Mouse (Mus musculus): Measurements from ENCODE around the gene Rhod. TPM values are rescaled to one million over a fixed set of nuclear protein-coding genes. Genes with fewer than 3 reads are reported as not detected.

Rhod gene
- total and polyA plus RNA-seq, 3 experiments = 5.3 to 8.5 (median 5.5) TPM

DNA sequence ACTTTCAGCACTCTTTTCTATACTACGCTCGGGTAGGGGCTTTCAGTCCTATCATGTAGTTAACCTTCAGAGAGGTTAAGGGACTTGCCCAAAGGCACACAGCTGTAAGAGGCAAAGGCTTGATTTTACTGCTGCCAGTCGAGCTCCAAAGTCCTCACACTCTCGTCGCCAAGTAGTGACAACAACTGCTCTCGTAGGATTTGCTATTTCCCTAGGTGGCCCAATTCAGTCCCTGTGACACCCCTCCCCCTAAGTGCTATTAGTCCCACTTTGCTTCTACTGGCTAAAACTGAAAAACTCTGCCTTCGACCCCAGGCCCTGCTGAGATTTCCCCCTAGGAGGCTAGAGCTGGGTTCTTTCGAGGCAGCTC lies 456 bp downstream of the Rhod start:
- peak overlapping the region; percentile 52; the same call in 1 of the 2 replicates for H3K27ac ChIP-seq
- intact Hi-C loops (cut with DNase I) = no loop called here
- DNase-seq = no peak
- H3K79me2 ChIP-seq (replicated peaks; ENCODE audit: control insufficient read depth, insufficient read depth, low read length) = no peaks in the 10 kb centered on the region
- WGBS = 18% methylated on average over 8 of the region's 8 CpGs
- H3K9ac ChIP-seq (ENCODE audit: low read depth, low read length) = peak overlapping the region; percentile 86
- peaks cover 4% of the 10 kb centered on the region for H3K4me1 ChIP-seq (ENCODE audit: control insufficient read depth, insufficient read depth, low read length)
- no peaks in the 10 kb centered on the region for H3K36me3 ChIP-seq (ENCODE audit: control insufficient read depth, insufficient read depth, low read length)
- H3K27me3 ChIP-seq (ENCODE audit: control insufficient read depth, insufficient read depth, low read length) = no peaks in the 10 kb centered on the region
- H3K4me3 ChIP-seq = peak overlapping the region; percentile 68
- TF ChIP-seq CTCF (IDR thresholded peaks at IDR 0.05) (no peak), POLR2A (IDR thresholded peaks at IDR 0.05; ENCODE audit: insufficient read depth, low read depth, low read length) (no peak), EP300 (IDR thresholded peaks at IDR 0.05; ENCODE audit: insufficient read depth, low read depth, low read length) (no peak)

DNA sequence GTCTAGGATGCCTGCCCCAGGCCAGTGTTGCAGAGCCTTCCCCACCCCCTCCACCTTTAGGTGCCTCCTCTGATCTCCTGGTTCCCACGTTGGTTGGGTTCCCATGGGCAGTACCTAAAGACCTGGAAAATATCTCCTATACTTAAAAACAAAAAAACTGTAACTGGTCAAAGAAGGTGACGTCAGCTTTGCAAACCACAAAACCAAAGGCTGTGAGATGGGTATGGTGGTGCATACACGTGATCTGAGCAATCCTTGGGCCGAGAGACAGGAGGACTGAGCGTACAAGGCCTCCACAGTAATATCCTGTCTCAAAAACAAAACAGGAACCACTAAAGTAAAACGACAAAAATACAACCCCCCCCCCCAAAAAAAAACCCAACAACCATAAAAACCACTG lies 1.3 kb downstream of the Rhod start:
- WGBS = 66% methylated on average over 6 of the region's 6 CpGs
- TF ChIP-seq POLR2A (IDR thresholded peaks at IDR 0.05; ENCODE audit: insufficient read depth, low read depth, low read length) = no peak
- no peak for TF ChIP-seq CTCF (IDR thresholded peaks at IDR 0.05)
- no peak for TF ChIP-seq EP300 (IDR thresholded peaks at IDR 0.05; ENCODE audit: insufficient read depth, low read depth, low read length)
- intact Hi-C loops (cut with DNase I) = no loop called here
- H3K4me3 ChIP-seq = no peak overlapping the region
- no peaks in the 10 kb centered on the region for H3K79me2 ChIP-seq (replicated peaks; ENCODE audit: control insufficient read depth, insufficient read depth, low read length)
- H3K27me3 ChIP-seq (ENCODE audit: control insufficient read depth, insufficient read depth, low read length) = no peaks in the 10 kb centered on the region
- no peak overlapping the region for H3K27ac ChIP-seq
- H3K36me3 ChIP-seq (ENCODE audit: control insufficient read depth, insufficient read depth, low read length) = no peaks in the 10 kb centered on the region
- H3K4me1 ChIP-seq (ENCODE audit: control insufficient read depth, insufficient read depth, low read length) = peaks cover 4% of the 10 kb centered on the region
- H3K9ac ChIP-seq (ENCODE audit: low read depth, low read length) = no peak overlapping the region
- no peak for DNase-seq

DNA sequence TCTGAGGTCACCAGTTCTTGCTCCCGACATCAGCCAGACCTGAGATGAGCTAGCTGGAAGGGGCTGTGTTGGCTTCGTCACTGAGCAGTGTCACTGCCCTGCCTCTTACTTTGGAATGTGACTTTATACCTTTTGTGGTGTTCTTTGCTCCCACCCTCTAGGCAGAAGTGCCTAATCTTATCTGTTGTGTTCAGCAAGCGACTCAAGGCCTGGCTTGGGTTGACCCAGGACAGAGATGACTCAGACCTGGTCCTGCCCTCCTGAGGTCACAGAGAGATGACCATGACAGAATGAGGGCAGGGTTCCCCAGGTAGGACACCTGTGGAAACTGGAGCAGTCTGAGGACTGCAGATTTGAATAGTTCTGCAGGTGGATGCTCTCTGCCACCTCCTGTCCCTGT lies 3.0 kb downstream of the Rhod start:
- Histone ChIP-seq H3K27me3 (ENCODE audit: control insufficient read depth, insufficient read depth, low read length) (no peaks in the 10 kb centered on the region), H3K4me1 (ENCODE audit: control insufficient read depth, insufficient read depth, low read length) (peaks cover 4% of the 10 kb centered on the region), H3K9ac (ENCODE audit: low read depth, low read length) (no peak overlapping the region), H3K27ac (no peak overlapping the region), H3K4me3 (no peak overlapping the region), H3K79me2 (replicated peaks; ENCODE audit: control insufficient read depth, insufficient read depth, low read length) (no peaks in the 10 kb centered on the region), H3K36me3 (ENCODE audit: control insufficient read depth, insufficient read depth, low read length) (no peaks in the 10 kb centered on the region)
- no peak for DNase-seq
- WGBS = 60% methylated on average over 3 of the region's 3 CpGs
- intact Hi-C loops (cut with DNase I) = no loop called here
- TF ChIP-seq EP300 (IDR thresholded peaks at IDR 0.05; ENCODE audit: insufficient read depth, low read depth, low read length) (no peak), CTCF (IDR thresholded peaks at IDR 0.05) (no peak), POLR2A (IDR thresholded peaks at IDR 0.05; ENCODE audit: insufficient read depth, low read depth, low read length) (no peak)

- no peaks in the 10 kb centered on the region for H3K79me2 ChIP-seq (replicated peaks; ENCODE audit: control insufficient read depth, insufficient read depth, low read length)
Observed at GRCm38 (mm10) chr19:4434999-4435398, 4.2 kb downstream of the Rhod start.

GRCm38 (mm10) chr19:4433756-4434155 lies 5.5 kb downstream of the Rhod start:
- no peaks in the 10 kb centered on the region for H3K79me2 ChIP-seq (replicated peaks; ENCODE audit: control insufficient read depth, insufficient read depth, low read length)
- H3K27me3 ChIP-seq (ENCODE audit: control insufficient read depth, insufficient read depth, low read length) = no peaks in the 10 kb centered on the region
- H3K27ac ChIP-seq = no peak overlapping the region
- H3K36me3 ChIP-seq (ENCODE audit: control insufficient read depth, insufficient read depth, low read length) = no peaks in the 10 kb centered on the region
- H3K9ac ChIP-seq (ENCODE audit: low read depth, low read length) = no peak overlapping the region
- H3K4me1 ChIP-seq (ENCODE audit: control insufficient read depth, insufficient read depth, low read length) = 0 out of 2 replicates have a peak, but pooled peaks cover under 1% of the 10 kb centered on the region
- no peak overlapping the region for H3K4me3 ChIP-seq
- 82% methylated on average over 1 of the region's 1 CpGs for WGBS
- TF ChIP-seq POLR2A (IDR thresholded peaks at IDR 0.05; ENCODE audit: insufficient read depth, low read depth, low read length) (no peak), EP300 (IDR thresholded peaks at IDR 0.05; ENCODE audit: insufficient read depth, low read depth, low read length) (no peak), CTCF (IDR thresholded peaks at IDR 0.05) (no peak)
- DNase-seq = no peak
- intact Hi-C loops (cut with DNase I) = no loop called here

More at GRCm38 (mm10) chr19:4434999-4435398, 4.2 kb downstream of the Rhod start:
- 92% methylated on average over 1 of the region's 1 CpGs for WGBS
- Histone ChIP-seq H3K27me3 (ENCODE audit: control insufficient read depth, insufficient read depth, low read length) (no peaks in the 10 kb centered on the region), H3K4me3 (no peak overlapping the region), H3K4me1 (ENCODE audit: control insufficient read depth, insufficient read depth, low read length) (peaks cover 4% of the 10 kb centered on the region; the same call in 1 of the 2 replicates), H3K9ac (ENCODE audit: low read depth, low read length) (no peak overlapping the region), H3K27ac (no peak overlapping the region), H3K36me3 (ENCODE audit: control insufficient read depth, insufficient read depth, low read length) (no peaks in the 10 kb centered on the region)
- intact Hi-C loops (cut with DNase I) = no loop called here
- TF ChIP-seq EP300 (IDR thresholded peaks at IDR 0.05; ENCODE audit: insufficient read depth, low read depth, low read length) = no peak
- TF ChIP-seq CTCF (IDR thresholded peaks at IDR 0.05) = no peak
- TF ChIP-seq POLR2A (IDR thresholded peaks at IDR 0.05; ENCODE audit: insufficient read depth, low read depth, low read length) = no peak
- DNase-seq = no peak

DNA sequence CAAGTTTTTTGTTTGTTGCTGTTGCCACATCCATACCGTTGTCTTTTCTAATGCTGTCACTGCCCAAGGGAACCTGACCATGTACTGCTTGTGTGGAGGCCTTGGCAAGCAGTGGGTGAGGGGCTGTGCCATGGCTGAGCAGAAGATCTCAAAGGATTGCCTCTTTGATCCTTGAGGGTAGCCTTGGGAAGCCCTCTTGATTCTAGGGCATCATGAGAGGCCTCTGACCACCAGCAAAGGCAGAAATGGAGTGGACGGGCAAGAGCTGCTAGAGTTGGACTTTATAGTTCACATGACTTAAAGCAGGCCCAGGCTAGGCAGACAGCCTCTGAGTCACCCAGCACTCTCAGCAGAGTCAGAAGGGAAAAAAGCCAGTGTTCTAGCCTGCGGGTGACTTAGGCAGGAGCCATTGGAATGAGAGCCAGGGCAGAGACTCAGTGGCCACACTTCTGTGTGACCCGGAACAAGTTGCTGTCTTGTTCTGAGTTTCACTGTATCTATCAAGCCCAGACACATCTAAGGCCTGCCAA lies 9.1 kb downstream of the Rhod start:
- no peak for TF ChIP-seq EP300 (IDR thresholded peaks at IDR 0.05; ENCODE audit: insufficient read depth, low read depth, low read length)
- TF ChIP-seq CTCF (IDR thresholded peaks at IDR 0.05) = no peak
- TF ChIP-seq POLR2A (IDR thresholded peaks at IDR 0.05; ENCODE audit: insufficient read depth, low read depth, low read length) = no peak
- Histone ChIP-seq H3K27ac (no peak overlapping the region), H3K4me3 (no peak overlapping the region), H3K36me3 (ENCODE audit: control insufficient read depth, insufficient read depth, low read length) (no peaks in the 10 kb centered on the region), H3K9ac (ENCODE audit: low read depth, low read length) (no peak overlapping the region), H3K4me1 (ENCODE audit: control insufficient read depth, insufficient read depth, low read length) (no peaks in the 10 kb centered on the region), H3K27me3 (ENCODE audit: control insufficient read depth, insufficient read depth, low read length) (no peaks in the 10 kb centered on the region), H3K79me2 (replicated peaks; ENCODE audit: control insufficient read depth, insufficient read depth, low read length) (no peaks in the 10 kb centered on the region)
- DNase-seq = no peak
- 89% methylated on average over 4 of the region's 4 CpGs for WGBS
- intact Hi-C loops (cut with DNase I) = no loop called here
